Mouse (Mus musculus): ENCODE data around the gene Gm28038.

GRCm38 (mm10) chr2:30349196-30349595 is 68.4 kb downstream of the Gm28038 start:
- no peak for TF ChIP-seq EP300 (IDR thresholded peaks at IDR 0.05)
- TF ChIP-seq CTCF (IDR thresholded peaks at IDR 0.05), result no peak

Measured in lung, postnatal 0 days (tissue).